Mouse (Mus musculus) cortical plate, adult 2 months (tissue): Measurements from ENCODE around the gene Nbl1. TPM values are rescaled to one million over a fixed set of nuclear protein-coding genes. Genes with fewer than 3 reads are reported as not detected.

Source experiments
- H3K27ac ChIP-seq: fragments of 200-500 bp; 2 replicates; pipeline ENCODE4 v1.5.1; 2012; ENCODE audit warnings: low read length, control low read depth, inconsistent platforms; ENCODE audit not compliant: insufficient read depth
- H3K4me1 ChIP-seq: fragments of 200-500 bp; 2 replicates; pipeline ENCODE4 v1.6.1; 2011; ENCODE audit warnings: low read length; ENCODE audit not compliant: control insufficient read depth, insufficient read depth
- H3K4me3 ChIP-seq: fragments of 200-500 bp; 2 replicates; pipeline ENCODE4 v1.5.1; 2011; ENCODE audit warnings: mild to moderate bottlenecking, low read length, control low read depth; ENCODE audit not compliant: insufficient read depth
- CTCF ChIP-seq: fragments of 200-500 bp; IDR thresholded peaks from 2 replicates; pipeline ENCODE4 v1.5.1; 2011; ENCODE audit warnings: mild to moderate bottlenecking, control low read depth, low read length; ENCODE audit not compliant: insufficient read depth; ENCODE audit errors: extremely low read depth
- POLR2A ChIP-seq: fragments of 200-500 bp; IDR thresholded peaks from 2 replicates; pipeline ENCODE4 v1.6.1; 2011; ENCODE audit warnings: mild to moderate bottlenecking, low read length, control low read depth; ENCODE audit not compliant: insufficient read depth; ENCODE audit errors: extremely low read depth
- polyA plus RNA-seq: library from polyadenylated mRNA; depleted of rRNA; stranded (reverse); fragments of >200 nt; gene quantifications from 2 replicates; pipeline ENCODE4 v1.2.3, GENCODE M21; 2012

The Nbl1 gene
- polyA plus RNA-seq, 1 experiment = 81.1 TPM

- Histone ChIP-seq H3K27ac (no peak overlapping the region), H3K4me1 (peaks cover 2% of the 10 kb centered on the region; the same call in 1 of the 2 replicates), H3K4me3 (no peak overlapping the region)
- no peak for TF ChIP-seq POLR2A
- TF ChIP-seq CTCF = no peak
Measured at GRCm38 (mm10) chr4:139105453-139105852, 12.7 kb upstream of the Nbl1 start.

- Histone ChIP-seq H3K4me3 (no peak overlapping the region), H3K4me1 (no peaks in the 10 kb centered on the region), H3K27ac (no peak overlapping the region)
- TF ChIP-seq POLR2A (no peak), CTCF (no peak)
Measured at GRCm38 (mm10) chr4:139101546-139101945, 8.8 kb upstream of the Nbl1 start.

GRCm38 (mm10) chr4:139100326-139100725 lies 7.5 kb upstream of the Nbl1 start:
- TF ChIP-seq POLR2A (no peak), CTCF (no peak)
- no peak overlapping the region for H3K4me3 ChIP-seq
- H3K4me1 ChIP-seq = no peaks in the 10 kb centered on the region
- H3K27ac ChIP-seq = no peak overlapping the region

GRCm38 (mm10) chr4:139096201-139096600 lies 3.4 kb upstream of the Nbl1 start:
- H3K27ac ChIP-seq = no peak overlapping the region
- no peak for TF ChIP-seq CTCF
- TF ChIP-seq POLR2A = no peak
- no peaks in the 10 kb centered on the region for H3K4me1 ChIP-seq
- H3K4me3 ChIP-seq = no peak overlapping the region

GRCm38 (mm10) chr4:139095406-139095805 lies 2.6 kb upstream of the Nbl1 start:
- Histone ChIP-seq H3K4me1 (no peaks in the 10 kb centered on the region), H3K4me3 (no peak overlapping the region), H3K27ac (no peak overlapping the region)
- no peak for TF ChIP-seq CTCF

GRCm38 (mm10) chr4:139093196-139093530 lies 370 bp upstream of the Nbl1 start:
- TF ChIP-seq CTCF (no peak), POLR2A (no peak)
- H3K4me1 ChIP-seq = no peaks in the 10 kb centered on the region
- 0 out of 2 replicates have a peak overlapping the region, but pooled peaks have one; percentile 39 for H3K4me3 ChIP-seq
- no peak overlapping the region for H3K27ac ChIP-seq

GRCm38 (mm10) chr4:139091478-139092355 lies 1.1 kb downstream of the Nbl1 start:
- Histone ChIP-seq H3K4me1 (no peaks in the 10 kb centered on the region), H3K4me3 (peak overlapping the region; percentile 39), H3K27ac (no peak overlapping the region)
- TF ChIP-seq CTCF = no peak
- no peak for TF ChIP-seq POLR2A

- Histone ChIP-seq H3K27ac (no peak overlapping the region), H3K4me1 (no peaks in the 10 kb centered on the region), H3K4me3 (peak overlapping the region; percentile 39; the same call in 1 of the 2 replicates)
- TF ChIP-seq POLR2A = no peak
Measured at GRCm38 (mm10) chr4:139091066-139091465, 1.7 kb downstream of the Nbl1 start.

- TF ChIP-seq POLR2A (no peak), CTCF (no peak)
- Histone ChIP-seq H3K27ac (no peak overlapping the region), H3K4me3 (peak overlapping the region; percentile 39; the same call in 1 of the 2 replicates), H3K4me1 (no peaks in the 10 kb centered on the region)
Measured at GRCm38 (mm10) chr4:139090303-139090940, 2.4 kb downstream of the Nbl1 start.

- no peaks in the 10 kb centered on the region for H3K4me1 ChIP-seq
- no peak overlapping the region for H3K27ac ChIP-seq
- no peak overlapping the region for H3K4me3 ChIP-seq
- TF ChIP-seq POLR2A (no peak), CTCF (no peak)
Measured at GRCm38 (mm10) chr4:139088982-139089671, 3.7 kb downstream of the Nbl1 start.
